Mouse (Mus musculus): ENCODE measurements around the gene Poldip2. TPM values are rescaled to one million over a fixed set of nuclear protein-coding genes. Genes with fewer than 3 reads are reported as not detected.

Poldip2 gene
- 100 to 1,000 TPM; 116 to 117 TPM for total RNA-seq (2021)

GRCm38 (mm10) chr11:78512025-78512957, at the start of gene Poldip2, which contains the start of gene Tmem199:
Gene Poldip2, plus strand, starts transcription at chr11:78512193.
Gene Tmem199, minus strand, starts transcription at chr11:78512172.
- intact Hi-C loops (cut with DNase I) = loop anchor here (2.0 kb wide), 1 partner anchor 25 kb away; the partner anchor contains the start of genes Ift20 and Tnfaip1
- DNase-seq (ENCODE audit: low spot score in 2 of 2) = peak; percentile 88

- intact Hi-C loops (cut with DNase I) = no loop called here
- no peak for DNase-seq (ENCODE audit: low spot score in 2 of 2)
Observed at GRCm38 (mm10) chr11:78462669-78463068, 49.3 kb upstream of the Poldip2 start.

- intact Hi-C loops (cut with DNase I) = no loop called here
- DNase-seq (ENCODE audit: low spot score in 2 of 2) = no peak
Observed at GRCm38 (mm10) chr11:78463286-78464036, 48.5 kb upstream of the Poldip2 start.

- intact Hi-C loops (cut with DNase I) = no loop called here
- DNase-seq (ENCODE audit: low spot score in 2 of 2) = no peak
Observed at GRCm38 (mm10) chr11:78465116-78465515, 46.9 kb upstream of the Poldip2 start.

- DNase-seq (ENCODE audit: low spot score in 2 of 2) = peak; percentile 76 to 77
- intact Hi-C loops (cut with DNase I) = no loop called here
Observed at GRCm38 (mm10) chr11:78465568-78466180, 46.3 kb upstream of the Poldip2 start, which contains the start of gene Slc46a1. Gene Slc46a1, plus strand, starts transcription at chr11:78465697.

GRCm38 (mm10) chr11:78466242-78466912, 45.6 kb upstream of the Poldip2 start:
- no peak for DNase-seq (ENCODE audit: low spot score in 2 of 2)
- intact Hi-C loops (cut with DNase I) = no loop called here

GRCm38 (mm10) chr11:78467515-78467914, 44.5 kb upstream of the Poldip2 start:
- no peak for DNase-seq (ENCODE audit: low spot score in 2 of 2)
- intact Hi-C loops (cut with DNase I) = no loop called here

GRCm38 (mm10) chr11:78467932-78468331, 44.1 kb upstream of the Poldip2 start:
- no peak for DNase-seq (ENCODE audit: low spot score in 2 of 2)
- intact Hi-C loops (cut with DNase I) = no loop called here

GRCm38 (mm10) chr11:78471326-78472103, 40.5 kb upstream of the Poldip2 start:
- intact Hi-C loops (cut with DNase I) = no loop called here
- DNase-seq (ENCODE audit: low spot score in 2 of 2) = no peak

- no peak for DNase-seq (ENCODE audit: low spot score in 2 of 2)
- intact Hi-C loops (cut with DNase I) = no loop called here
Observed at GRCm38 (mm10) chr11:78475289-78475688, 36.7 kb upstream of the Poldip2 start.

GRCm38 (mm10) chr11:78483639-78484038, 28.4 kb upstream of the Poldip2 start:
- no peak for DNase-seq (ENCODE audit: low spot score in 2 of 2)
- intact Hi-C loops (cut with DNase I) = no loop called here

GRCm38 (mm10) chr11:78488168-78488567, 23.8 kb upstream of the Poldip2 start:
- intact Hi-C loops (cut with DNase I) = no loop called here
- peak; percentile 54 to 73 for DNase-seq (ENCODE audit: low spot score in 2 of 2)

GRCm38 (mm10) chr11:78490781-78491241, 21.2 kb upstream of the Poldip2 start:
- peak; percentile 57 to 71 for DNase-seq (ENCODE audit: low spot score in 2 of 2)
- intact Hi-C loops (cut with DNase I) = no loop called here

GRCm38 (mm10) chr11:78495904-78496303, 16.1 kb upstream of the Poldip2 start:
- intact Hi-C loops (cut with DNase I) = no loop called here
- no peak for DNase-seq (ENCODE audit: low spot score in 2 of 2)

GRCm38 (mm10) chr11:78497071-78497541, 14.9 kb upstream of the Poldip2 start:
- intact Hi-C loops (cut with DNase I) = no loop called here
- DNase-seq (ENCODE audit: low spot score in 2 of 2) = peak; percentile 67 to 70

GRCm38 (mm10) chr11:78497544-78498522, 14.2 kb upstream of the Poldip2 start, which contains the start of gene Sarm1:
Gene Sarm1, minus strand, starts transcription at chr11:78497754.
- peak; percentile 92 to 94 for DNase-seq (ENCODE audit: low spot score in 2 of 2)
- intact Hi-C loops (cut with DNase I) = no loop called here

GRCm38 (mm10) chr11:78499004-78499403, 13.0 kb upstream of the Poldip2 start, which contains the start of gene Vtn:
Gene Vtn, plus strand, starts transcription at chr11:78499091.
- intact Hi-C loops (cut with DNase I) = no loop called here
- DNase-seq (ENCODE audit: low spot score in 2 of 2) = no peak
